Mouse (Mus musculus) E14TG2a.4 (cell line): ENCODE results near the gene Pde4d.

Source experiments
- H3K27me3 ChIP-seq: 2 replicates; pipeline ENCODE4 v1.6.1; 2014; ENCODE audit warnings: low read length, control low read depth; ENCODE audit not compliant: insufficient read depth
- H3K36me3 ChIP-seq: 2 replicates; pipeline ENCODE4 v1.6.1; 2014; ENCODE audit warnings: low read length, control low read depth; ENCODE audit not compliant: insufficient read depth
- H3K4me1 ChIP-seq: replicated peaks from 2 replicates; pipeline ENCODE4 v1.6.1; 2014; ENCODE audit warnings: low read depth, low read length, control low read depth
- H3K4me3 ChIP-seq: replicated peaks from 2 replicates; pipeline ENCODE4 v1.5.1; 2014; ENCODE audit warnings: mild to moderate bottlenecking, low read length
- H3K9me3 ChIP-seq: 2 replicates; pipeline ENCODE4 v1.6.1; 2014; ENCODE audit warnings: low read length, control low read depth
- CTCF ChIP-seq: conservative IDR thresholded peaks from 2 replicates; pipeline ENCODE4 v1.5.1; 2014; ENCODE audit warnings: low read length
- NANOG ChIP-seq: IDR thresholded peaks from 2 replicates; pipeline ENCODE4 v1.6.1; 2014; ENCODE audit warnings: borderline replicate concordance, low read length, mixed read lengths
- POU5F1 ChIP-seq: IDR thresholded peaks from 2 replicates; pipeline ENCODE4 v1.6.1; 2014; ENCODE audit warnings: low read length, borderline replicate concordance

Gene Pde4d

DNA sequence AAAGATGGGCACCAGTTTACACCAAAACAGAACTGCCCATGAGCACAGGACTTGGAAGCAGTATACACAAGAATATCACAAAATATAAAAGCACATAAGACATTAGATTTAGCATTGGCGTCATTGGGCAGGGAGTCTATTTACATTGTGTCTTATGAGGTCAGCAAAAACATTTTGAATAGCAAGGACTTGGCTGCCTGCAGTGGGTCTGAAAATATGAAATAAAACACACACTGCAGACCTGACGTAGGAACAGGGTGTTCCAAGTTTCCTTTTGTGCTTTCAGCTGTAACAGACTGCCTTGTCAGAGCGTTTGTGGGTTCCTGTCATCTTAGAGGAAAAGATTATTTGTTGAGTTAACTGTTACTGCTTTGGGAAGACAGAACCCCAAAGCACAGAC lies 176.4 kb downstream of the Pde4d start:
- Histone ChIP-seq H3K4me3 (no peak overlapping the region), H3K36me3 (no peaks in the 10 kb centered on the region), H3K9me3 (no peaks in the 10 kb centered on the region), H3K27me3 (no peaks in the 10 kb centered on the region), H3K4me1 (no peaks in the 10 kb centered on the region)
- no peak for TF ChIP-seq POU5F1

- Histone ChIP-seq H3K27me3 (no peaks in the 10 kb centered on the region), H3K4me3 (no peak overlapping the region), H3K9me3 (no peaks in the 10 kb centered on the region), H3K36me3 (no peaks in the 10 kb centered on the region), H3K4me1 (no peaks in the 10 kb centered on the region)
- TF ChIP-seq POU5F1 (no peak), NANOG (no peak), CTCF (no peak)
Measured at GRCm38 (mm10) chr13:108628501-108628900, 178.8 kb downstream of the Pde4d start.

GRCm38 (mm10) chr13:108630576-108630975 lies 180.8 kb downstream of the Pde4d start:
- no peaks in the 10 kb centered on the region for H3K9me3 ChIP-seq
- H3K36me3 ChIP-seq, result no peaks in the 10 kb centered on the region
- TF ChIP-seq CTCF, result no peak
- TF ChIP-seq POU5F1, result no peak
- no peak for TF ChIP-seq NANOG
- no peak overlapping the region for H3K4me3 ChIP-seq
- no peaks in the 10 kb centered on the region for H3K27me3 ChIP-seq
- no peaks in the 10 kb centered on the region for H3K4me1 ChIP-seq

DNA sequence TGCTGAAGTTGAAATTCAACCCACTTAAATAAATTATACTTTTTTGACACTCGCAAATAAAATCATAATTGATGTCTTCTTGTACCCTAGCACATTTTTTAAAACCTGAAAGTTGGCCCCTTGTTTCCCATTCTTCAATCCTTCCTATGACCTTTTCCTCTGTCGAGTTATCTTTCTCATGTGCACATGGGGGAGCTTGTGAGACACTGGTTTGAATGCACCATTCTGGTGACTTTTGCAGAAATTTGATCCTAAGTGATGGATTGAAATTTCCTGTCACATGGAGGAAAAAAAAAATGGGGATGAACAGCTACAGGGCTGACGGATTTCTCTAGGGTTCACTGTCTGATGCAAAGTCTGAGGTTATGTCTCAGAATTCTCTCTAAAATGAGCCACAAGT lies 181.5 kb downstream of the Pde4d start:
- Histone ChIP-seq H3K9me3 (no peaks in the 10 kb centered on the region), H3K27me3 (no peaks in the 10 kb centered on the region), H3K36me3 (no peaks in the 10 kb centered on the region), H3K4me3 (no peak overlapping the region), H3K4me1 (no peaks in the 10 kb centered on the region)
- TF ChIP-seq POU5F1, result no peak
- no peak for TF ChIP-seq CTCF
- no peak for TF ChIP-seq NANOG

DNA sequence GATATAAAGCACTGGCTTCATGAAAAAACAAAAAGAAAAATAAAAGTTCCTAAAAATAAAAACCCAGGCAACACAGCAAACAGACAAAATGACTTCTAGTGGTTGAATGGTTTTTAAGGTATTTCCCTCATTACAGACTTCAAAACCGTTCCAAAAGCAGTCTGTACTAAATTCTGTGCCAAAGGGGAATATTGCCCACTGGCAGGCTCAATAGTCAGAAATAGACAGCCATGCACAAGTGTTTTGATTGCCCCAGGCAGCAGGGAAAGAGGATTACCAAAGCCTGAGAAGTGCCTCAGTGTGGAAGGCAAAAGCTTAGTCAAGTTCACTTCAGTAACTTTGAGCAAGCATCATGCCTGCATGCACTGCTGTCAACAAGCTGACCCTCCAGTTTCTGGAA lies 186.8 kb downstream of the Pde4d start:
- H3K27me3 ChIP-seq, result no peaks in the 10 kb centered on the region
- H3K4me3 ChIP-seq, result no peak overlapping the region
- H3K36me3 ChIP-seq, result no peaks in the 10 kb centered on the region
- no peaks in the 10 kb centered on the region for H3K9me3 ChIP-seq
- TF ChIP-seq POU5F1 (no peak), CTCF (no peak), NANOG (no peak)
- H3K4me1 ChIP-seq, result no peaks in the 10 kb centered on the region

GRCm38 (mm10) chr13:108642259-108642658 lies 192.5 kb downstream of the Pde4d start:
- no peak for TF ChIP-seq CTCF
- TF ChIP-seq POU5F1, result no peak
- TF ChIP-seq NANOG, result no peak
- H3K4me1 ChIP-seq, result no peaks in the 10 kb centered on the region
- H3K9me3 ChIP-seq, result no peaks in the 10 kb centered on the region
- H3K36me3 ChIP-seq, result no peaks in the 10 kb centered on the region
- no peak overlapping the region for H3K4me3 ChIP-seq
- no peaks in the 10 kb centered on the region for H3K27me3 ChIP-seq

- Histone ChIP-seq H3K27me3 (no peaks in the 10 kb centered on the region), H3K9me3 (no peaks in the 10 kb centered on the region), H3K4me3 (no peak overlapping the region), H3K4me1 (no peaks in the 10 kb centered on the region), H3K36me3 (no peaks in the 10 kb centered on the region)
- TF ChIP-seq POU5F1 (no peak), NANOG (no peak), CTCF (no peak)
Measured at GRCm38 (mm10) chr13:108646801-108647200, 197.1 kb downstream of the Pde4d start.

DNA sequence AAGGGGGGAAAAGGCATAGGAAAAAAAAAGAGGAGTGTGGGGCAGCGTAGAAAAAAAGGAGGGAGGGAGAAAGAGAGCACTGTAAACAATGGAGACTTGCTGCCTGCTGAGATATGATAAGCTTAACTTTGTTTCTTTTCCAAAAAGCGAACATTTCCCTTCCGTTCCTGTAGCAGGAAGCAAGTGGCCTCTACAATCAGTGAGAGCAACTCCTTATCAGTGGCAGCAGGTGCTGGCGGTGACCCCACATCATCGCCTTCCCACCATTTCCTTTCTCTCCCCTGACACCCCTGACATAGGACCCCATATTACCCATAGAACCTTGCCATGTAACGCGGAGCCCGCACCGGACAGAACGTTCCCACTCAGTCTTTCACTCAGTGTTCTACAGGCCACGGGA lies 197.5 kb downstream of the Pde4d start:
- no peak overlapping the region for H3K4me3 ChIP-seq
- no peak for TF ChIP-seq POU5F1
- TF ChIP-seq CTCF, result no peak
- TF ChIP-seq NANOG, result no peak
- H3K4me1 ChIP-seq, result no peaks in the 10 kb centered on the region
- H3K9me3 ChIP-seq, result no peaks in the 10 kb centered on the region
- H3K27me3 ChIP-seq, result no peaks in the 10 kb centered on the region
- no peaks in the 10 kb centered on the region for H3K36me3 ChIP-seq

DNA sequence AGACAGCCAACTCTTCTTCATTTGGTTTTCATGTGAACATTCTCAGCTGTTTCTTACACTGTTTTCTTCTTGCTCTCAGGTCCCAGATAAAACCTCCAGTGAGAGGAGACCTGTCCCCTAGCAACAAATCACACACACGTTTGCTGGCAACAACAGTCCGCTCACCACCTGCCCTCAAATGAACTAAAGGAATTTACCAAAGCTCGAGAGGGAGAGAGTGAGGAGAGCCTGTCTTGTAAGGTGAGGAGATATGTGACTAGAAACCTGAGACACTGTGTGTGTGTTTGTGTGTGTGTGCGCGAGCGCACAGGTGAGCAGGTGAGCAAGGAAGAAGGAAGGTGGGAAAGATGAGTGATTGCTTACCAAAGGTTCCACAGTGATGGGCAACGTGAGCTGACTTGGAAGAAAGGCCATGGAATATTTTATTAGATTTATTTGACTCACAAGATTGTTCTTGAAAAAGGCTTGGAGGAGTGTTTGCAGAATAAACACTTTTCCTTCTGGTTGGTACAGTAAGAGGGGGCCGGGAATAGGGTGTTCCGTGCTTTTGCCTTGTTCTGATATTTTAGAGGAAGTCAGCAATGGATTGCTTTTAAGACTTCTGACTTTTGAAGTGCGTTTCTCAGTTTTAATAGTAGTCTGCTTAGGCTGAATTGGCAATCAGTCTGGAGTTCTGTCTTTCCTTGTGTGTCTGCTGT lies 204.4 kb downstream of the Pde4d start:
- H3K27me3 ChIP-seq, result no peaks in the 10 kb centered on the region
- H3K36me3 ChIP-seq, result no peaks in the 10 kb centered on the region
- no peaks in the 10 kb centered on the region for H3K9me3 ChIP-seq
- H3K4me1 ChIP-seq, result no peaks in the 10 kb centered on the region
- no peak overlapping the region for H3K4me3 ChIP-seq
- TF ChIP-seq NANOG, result no peak
- TF ChIP-seq POU5F1, result no peak
- no peak for TF ChIP-seq CTCF

- no peaks in the 10 kb centered on the region for H3K36me3 ChIP-seq
Measured at GRCm38 (mm10) chr13:108666579-108666978, 216.8 kb downstream of the Pde4d start.

More at GRCm38 (mm10) chr13:108666579-108666978, 216.8 kb downstream of the Pde4d start:
- Histone ChIP-seq H3K4me3 (no peak overlapping the region), H3K27me3 (no peaks in the 10 kb centered on the region), H3K4me1 (no peaks in the 10 kb centered on the region), H3K9me3 (no peaks in the 10 kb centered on the region)
- TF ChIP-seq NANOG, result no peak
- no peak for TF ChIP-seq CTCF
- TF ChIP-seq POU5F1, result no peak
